Mouse (Mus musculus): Measurements from ENCODE around the gene Tigd3.

The Tigd3 gene

DNA sequence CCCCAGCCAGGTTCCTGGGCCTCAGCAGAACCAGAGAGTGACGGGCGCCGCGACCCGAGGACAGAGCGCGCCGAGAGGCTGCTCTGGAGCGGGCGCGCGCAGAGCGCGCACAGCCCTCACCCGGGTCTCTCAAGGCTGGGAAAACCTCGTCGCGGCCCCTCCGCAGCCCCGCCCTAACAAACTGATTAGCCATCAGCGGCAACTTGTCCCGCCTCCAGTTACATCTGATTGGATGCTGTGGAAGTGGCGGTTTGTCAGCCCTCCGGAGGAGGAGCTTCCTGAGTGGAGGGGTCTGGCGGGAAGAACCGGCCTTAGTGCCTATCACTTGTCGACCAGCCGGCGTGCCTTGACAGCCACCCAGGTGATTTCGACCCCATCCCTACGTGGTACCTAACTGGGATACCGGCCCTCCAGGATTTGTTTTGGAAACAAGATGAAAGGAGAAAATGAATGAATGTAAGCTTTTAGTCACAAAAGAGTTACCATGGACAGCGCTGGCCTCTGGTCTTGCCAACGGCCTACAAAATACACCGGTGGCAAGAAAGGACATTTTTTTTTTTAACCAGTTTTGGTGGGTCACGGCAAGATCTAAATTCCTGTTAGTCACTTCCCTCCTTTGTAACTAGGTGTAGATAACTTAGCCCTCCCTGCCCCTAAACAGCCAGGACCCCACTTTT lies at the start of gene Tigd3:
Gene Tigd3, minus strand, starts transcription at position 148 of the 677 bp plus-strand sequence.
- peak; percentile 98 for DNase-seq (ENCODE audit: low read depth, low spot score)

- DNase-seq (ENCODE audit: low read depth, low spot score), result no peak
Observed at GRCm38 (mm10) chr19:5943404-5943803, 49.5 kb upstream of the Tigd3 start.

GRCm38 (mm10) chr19:5942581-5942980 lies 48.6 kb upstream of the Tigd3 start:
- no peak for DNase-seq (ENCODE audit: low read depth, low spot score)

GRCm38 (mm10) chr19:5940656-5941055 lies 46.7 kb upstream of the Tigd3 start:
- DNase-seq (ENCODE audit: low read depth, low spot score), result no peak

DNA sequence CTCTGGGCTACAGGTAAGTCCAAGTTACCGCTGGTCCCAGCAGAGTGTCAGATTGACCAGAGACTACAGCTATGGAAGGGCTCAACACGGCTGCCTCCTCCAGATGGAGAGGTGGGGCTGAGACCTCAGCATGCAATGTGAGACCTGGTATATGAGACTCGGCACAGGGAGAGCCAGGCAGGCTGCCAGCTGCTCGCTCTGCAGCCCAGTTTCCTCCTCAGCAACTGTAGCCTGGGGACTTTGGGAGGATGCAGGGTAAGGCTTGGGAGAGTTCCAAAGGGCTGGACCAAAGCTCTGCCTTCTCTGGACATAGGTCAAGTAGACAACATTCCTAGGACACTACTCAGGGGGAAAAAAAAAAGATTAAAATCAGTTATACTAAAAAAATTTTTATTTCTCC lies 46.2 kb upstream of the Tigd3 start:
- no peak for DNase-seq (ENCODE audit: low read depth, low spot score)

DNA sequence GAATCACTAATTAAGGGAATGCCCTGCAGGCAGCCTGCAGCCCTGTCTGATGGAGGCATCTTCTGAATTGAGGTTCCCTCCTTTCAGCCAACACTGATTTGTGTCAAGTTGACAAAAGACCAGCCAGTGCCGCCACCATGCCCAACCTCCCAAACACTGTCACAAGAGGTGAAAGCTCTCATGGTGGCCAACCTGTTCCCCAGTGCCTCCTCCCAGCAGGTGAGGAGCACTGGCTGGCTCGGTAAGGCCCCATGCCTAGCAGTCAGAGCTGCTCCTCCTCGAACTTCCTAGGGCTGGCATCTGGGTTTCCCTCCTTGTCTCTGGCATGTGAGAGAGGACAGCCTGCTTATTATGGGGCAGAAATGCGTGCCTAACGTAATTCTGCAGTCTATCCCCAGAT lies 45.8 kb upstream of the Tigd3 start:
- DNase-seq (ENCODE audit: low read depth, low spot score), result no peak

DNA sequence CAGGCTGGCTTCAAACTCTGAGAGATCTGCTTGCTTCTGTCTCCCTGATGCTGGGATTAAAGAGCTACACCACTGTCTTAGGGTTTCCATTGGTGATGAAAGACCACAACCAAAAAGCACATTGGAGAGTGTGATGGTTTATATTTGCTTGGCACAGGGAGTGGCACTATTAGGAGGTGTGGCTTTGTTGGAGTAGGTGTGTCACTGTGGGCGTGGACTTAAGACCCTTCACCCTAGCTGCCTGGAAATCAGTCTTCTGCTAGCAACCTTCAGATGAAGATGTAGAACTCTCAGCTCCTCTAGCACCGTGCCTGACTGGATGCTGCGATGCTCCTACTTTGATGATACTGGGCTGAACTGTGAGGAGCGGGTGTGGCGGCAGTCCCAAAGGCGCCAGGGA lies 44.6 kb upstream of the Tigd3 start:
- no peak for DNase-seq (ENCODE audit: low read depth, low spot score)

DNA sequence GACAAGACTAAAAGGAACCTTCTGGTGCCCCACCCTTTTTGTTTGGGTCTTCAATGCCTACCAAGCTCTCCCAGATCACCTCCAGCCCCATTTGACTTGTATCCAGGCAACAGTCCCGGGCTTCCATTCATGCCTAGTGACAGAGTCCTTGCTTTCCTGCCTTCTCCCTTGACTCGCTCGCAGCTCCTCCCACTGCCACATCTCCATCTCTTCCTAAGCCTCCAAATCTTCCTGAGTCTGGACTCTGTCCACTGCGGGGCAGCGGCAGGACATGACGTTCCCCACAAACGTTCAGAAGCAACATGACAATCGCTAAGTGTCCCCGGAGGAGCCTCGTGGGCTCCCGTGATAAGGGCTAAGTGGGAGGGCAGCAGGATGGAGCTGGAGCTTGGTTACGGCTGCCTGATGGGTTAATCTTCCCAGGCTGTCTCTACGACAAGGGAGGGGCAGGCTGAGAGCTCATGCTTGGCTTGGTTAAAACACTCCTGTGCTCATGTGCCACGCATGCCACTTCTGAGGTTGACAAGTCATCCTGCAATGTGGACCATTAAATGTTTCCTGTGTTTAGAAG lies 44.0 kb upstream of the Tigd3 start:
- peak; percentile 68 for DNase-seq (ENCODE audit: low read depth, low spot score)

GRCm38 (mm10) chr19:5937095-5937835 lies 43.3 kb upstream of the Tigd3 start:
- DNase-seq (ENCODE audit: low read depth, low spot score), result peak; percentile 54

GRCm38 (mm10) chr19:5935691-5936090 lies 41.7 kb upstream of the Tigd3 start:
- no peak for DNase-seq (ENCODE audit: low read depth, low spot score)

GRCm38 (mm10) chr19:5935266-5935665 lies 41.3 kb upstream of the Tigd3 start:
- no peak for DNase-seq (ENCODE audit: low read depth, low spot score)

DNA sequence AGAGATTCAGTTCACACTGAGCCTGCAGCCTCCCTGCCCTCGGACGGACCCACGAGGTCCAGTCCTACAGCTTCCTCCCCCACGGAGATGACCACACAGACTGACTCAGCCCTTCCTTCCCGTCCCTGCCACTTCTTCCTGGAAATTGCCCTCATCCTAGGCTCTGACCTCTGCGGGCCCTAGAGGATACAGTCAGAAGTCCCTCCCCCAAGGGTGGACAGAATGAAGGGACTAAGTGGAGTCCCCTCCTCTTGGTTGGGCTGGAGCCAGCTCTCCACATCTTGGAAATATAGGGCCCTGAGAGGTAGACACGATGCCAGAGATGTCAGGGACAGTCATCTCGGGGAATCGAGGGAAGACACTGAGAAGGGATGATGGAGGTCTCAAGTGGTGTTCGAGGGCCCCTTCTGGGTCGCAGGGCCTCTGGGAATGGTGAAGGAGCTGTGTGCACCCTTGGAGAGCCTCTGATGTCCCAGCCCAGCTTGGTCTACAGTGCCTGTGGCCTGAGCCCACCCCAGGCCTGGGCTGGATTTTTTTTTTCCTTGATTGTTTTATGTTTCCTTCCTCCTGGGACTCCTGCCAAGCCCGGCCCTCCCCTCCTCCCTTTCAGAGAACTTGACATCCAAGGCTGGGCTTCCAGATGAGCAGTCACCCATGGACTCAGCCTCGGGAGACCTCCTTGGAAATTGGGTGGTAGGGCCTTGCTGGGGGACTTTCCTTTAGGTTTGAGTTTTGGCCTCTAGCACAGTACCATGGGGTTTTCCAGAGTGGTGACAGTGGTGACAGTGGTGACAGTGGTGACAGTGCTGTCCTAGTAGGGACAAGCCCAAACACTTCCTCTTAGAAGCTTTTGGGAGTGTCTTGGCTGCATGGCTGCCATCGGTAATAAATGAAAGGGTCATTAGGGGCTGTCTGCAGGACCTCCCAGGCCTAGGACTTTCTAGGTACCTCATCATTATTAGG lies 36.0 kb upstream of the Tigd3 start:
- DNase-seq (ENCODE audit: low read depth, low spot score), result no peak

DNA sequence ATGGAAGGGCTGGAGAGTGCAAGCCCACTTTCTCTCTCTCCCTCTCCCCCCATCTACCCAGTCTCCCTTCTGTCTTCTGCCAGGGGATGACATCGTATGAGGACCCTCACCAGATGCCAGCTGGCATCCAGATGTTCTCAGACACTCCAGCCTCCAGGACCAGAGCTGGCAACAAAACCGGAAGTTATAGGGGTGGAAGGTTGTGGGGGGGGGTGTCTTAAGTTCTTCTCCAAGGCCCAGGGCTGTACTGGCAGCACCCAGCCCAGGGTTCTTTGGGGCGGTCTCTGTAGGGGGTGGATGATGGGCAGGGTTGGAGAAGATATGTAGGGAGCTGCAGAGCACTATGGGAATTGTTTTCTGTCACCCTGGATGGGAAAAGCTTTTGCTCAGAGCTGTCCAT lies 34.6 kb upstream of the Tigd3 start:
- no peak for DNase-seq (ENCODE audit: low read depth, low spot score)

- DNase-seq (ENCODE audit: low read depth, low spot score), result no peak
Observed at GRCm38 (mm10) chr19:5928104-5928503, 34.2 kb upstream of the Tigd3 start.

GRCm38 (mm10) chr19:5927532-5927931 lies 33.6 kb upstream of the Tigd3 start:
- no peak for DNase-seq (ENCODE audit: low read depth, low spot score)

DNA sequence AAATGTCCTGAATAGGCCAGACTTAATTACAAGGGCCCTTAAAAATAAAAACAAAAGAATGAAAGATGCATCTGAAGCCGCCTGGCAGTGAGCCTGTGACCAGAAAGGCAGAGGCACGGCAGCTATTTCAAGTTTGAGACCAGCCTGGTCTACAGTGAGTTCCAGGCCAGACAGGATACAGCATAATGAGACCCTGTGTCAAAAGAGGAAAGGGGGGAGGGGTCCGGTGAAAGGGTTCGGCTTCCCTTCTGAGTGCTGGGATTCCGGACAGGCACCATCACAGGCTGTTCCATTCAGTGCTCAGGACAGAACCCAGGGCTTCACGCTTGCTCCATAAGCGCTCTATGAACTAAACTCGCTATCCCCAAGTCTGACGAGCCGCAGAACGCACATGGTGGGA lies 33.1 kb upstream of the Tigd3 start:
- DNase-seq (ENCODE audit: low read depth, low spot score), result no peak

GRCm38 (mm10) chr19:5925311-5925855 lies 31.4 kb upstream of the Tigd3 start:
- DNase-seq (ENCODE audit: low read depth, low spot score), result no peak

DNA sequence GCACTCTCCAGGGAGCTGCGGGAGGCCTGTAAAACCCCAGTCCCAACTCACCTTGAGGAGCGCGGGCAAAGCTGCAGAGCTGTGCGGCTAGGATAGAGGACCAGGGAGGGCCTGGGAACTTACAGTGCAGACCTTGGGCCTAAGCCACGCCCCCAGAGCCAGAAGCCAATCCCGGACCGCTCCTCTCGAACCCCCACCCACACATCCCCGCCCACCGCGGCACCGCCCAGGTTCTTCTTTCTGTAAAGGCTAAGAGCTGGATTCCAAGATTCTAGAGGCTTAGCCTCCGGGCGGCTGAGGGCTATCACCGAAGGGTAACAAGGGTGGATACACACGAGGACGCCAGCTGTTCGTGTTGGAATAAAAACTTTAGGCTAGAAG lies 30.8 kb upstream of the Tigd3 start, which contains the start of gene Cdc42ep2:
Gene Cdc42ep2, minus strand, starts transcription at position 104 of the 381 bp plus-strand sequence.
- DNase-seq (ENCODE audit: low read depth, low spot score), result peak; percentile 97

GRCm38 (mm10) chr19:5923990-5924712 lies 30.2 kb upstream of the Tigd3 start:
- peak; percentile 91 for DNase-seq (ENCODE audit: low read depth, low spot score)

DNA sequence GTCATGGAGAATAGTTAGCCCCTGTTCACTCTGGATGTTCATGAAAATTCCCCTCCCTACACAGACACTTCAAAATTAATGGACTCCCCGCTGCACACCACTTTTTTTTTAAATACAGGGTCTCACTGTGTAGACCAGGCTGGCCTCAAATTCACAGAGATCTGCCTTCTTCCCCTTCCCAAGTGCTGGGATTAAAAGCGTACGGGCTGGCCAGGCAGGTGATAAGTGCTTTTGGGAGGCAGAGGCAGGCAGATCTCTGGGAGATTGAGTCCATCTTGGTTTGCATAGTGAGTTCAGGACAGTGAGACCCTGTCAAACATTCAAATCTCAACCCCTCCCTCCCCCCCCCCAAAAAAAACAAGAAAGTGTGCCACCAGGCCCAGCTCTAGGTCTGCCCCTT lies 29.0 kb upstream of the Tigd3 start:
- no peak for DNase-seq (ENCODE audit: low read depth, low spot score)
